Mouse (Mus musculus) brain, embryonic 14.5 days (tissue): ENCODE measurements around the gene Kif27. TPM values are rescaled to one million over a fixed set of nuclear protein-coding genes. Genes with fewer than 3 reads are reported as not detected.

Source experiments
- DNase-seq: peaks from one replicate; pipeline ENCODE4 v3.0.0-alpha.2; 2011; ENCODE audit warnings: low read depth
- CTCF ChIP-seq: fragments of 200-500 bp; IDR thresholded peaks from 2 replicates; pipeline ENCODE4 v1.5.1; 2012; ENCODE audit warnings: inconsistent platforms, mild to moderate bottlenecking, moderate library complexity, borderline replicate concordance; ENCODE audit not compliant: insufficient read depth, insufficient read length; ENCODE audit errors: extremely low read depth
- POLR2A ChIP-seq: fragments of 200-500 bp; IDR thresholded peaks from 2 replicates; pipeline ENCODE4 v1.6.1; 2012; ENCODE audit warnings: mild to moderate bottlenecking, inconsistent platforms, borderline replicate concordance; ENCODE audit not compliant: poor library complexity, insufficient read depth, insufficient read length, severe bottlenecking; ENCODE audit errors: extremely low read depth
- polyA plus RNA-seq: library from polyadenylated mRNA; depleted of rRNA; stranded (reverse); fragments of >200 nt; gene quantifications from 2 replicates; pipeline ENCODE4 v1.2.3, GENCODE M21; 2012

Gene Kif27
- polyA plus RNA-seq, 1 experiment: 2.5 TPM

DNA sequence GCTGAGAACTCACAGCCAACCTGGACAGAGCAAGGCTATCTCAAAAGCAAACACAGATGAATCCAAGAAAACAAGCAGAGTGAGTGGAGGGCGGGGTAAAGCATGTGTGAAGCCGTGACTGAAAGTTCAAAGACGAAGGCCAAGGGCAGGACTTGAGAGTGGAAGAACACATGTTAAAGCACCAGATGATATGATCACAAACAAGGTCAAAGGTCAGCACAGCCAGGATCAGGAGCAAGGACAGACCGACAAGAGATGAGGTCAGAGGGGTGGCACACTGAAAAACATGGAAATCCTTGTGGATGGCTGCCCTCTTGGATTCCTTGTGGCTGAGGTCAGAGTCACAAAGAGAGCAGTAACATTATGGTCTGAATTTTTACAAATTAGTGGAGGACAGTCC is 8.3 kb downstream of the Kif27 start:
- TF ChIP-seq POLR2A: no peak
- no peak for TF ChIP-seq CTCF
- DNase-seq: no peak

GRCm38 (mm10) chr13:58344505-58344904 is 14.4 kb downstream of the Kif27 start:
- TF ChIP-seq CTCF (no peak), POLR2A (no peak)

DNA sequence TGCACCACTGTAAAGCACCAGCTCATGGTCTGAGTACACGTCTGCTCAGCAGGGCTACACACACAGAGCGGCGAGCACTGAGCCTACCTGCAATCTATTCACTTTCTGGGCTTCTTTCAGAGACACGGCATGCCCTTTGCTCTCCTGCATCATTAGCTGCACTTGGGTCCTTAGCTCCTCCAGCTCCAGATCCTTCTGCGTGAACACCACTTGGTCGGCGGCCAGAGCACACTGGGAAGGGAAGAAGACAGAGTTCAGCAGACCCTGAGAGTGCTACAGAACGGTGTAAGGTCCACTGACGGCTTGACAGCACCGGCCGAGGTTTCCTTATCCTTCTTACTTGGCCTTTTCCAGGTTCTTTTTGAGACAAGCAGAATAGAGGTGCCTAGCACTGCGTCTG is 21.5 kb downstream of the Kif27 start:
- TF ChIP-seq CTCF: no peak
- TF ChIP-seq POLR2A: no peak

More at GRCm38 (mm10) chr13:58344505-58344904, 14.4 kb downstream of the Kif27 start:
- DNase-seq: no peak

GRCm38 (mm10) chr13:58334116-58334515 is 24.8 kb downstream of the Kif27 start:
- TF ChIP-seq POLR2A: no peak
- no peak for TF ChIP-seq CTCF
- DNase-seq: no peak

More for the DNA sequence above, 21.5 kb downstream of the Kif27 start:
- no peak for DNase-seq

DNA sequence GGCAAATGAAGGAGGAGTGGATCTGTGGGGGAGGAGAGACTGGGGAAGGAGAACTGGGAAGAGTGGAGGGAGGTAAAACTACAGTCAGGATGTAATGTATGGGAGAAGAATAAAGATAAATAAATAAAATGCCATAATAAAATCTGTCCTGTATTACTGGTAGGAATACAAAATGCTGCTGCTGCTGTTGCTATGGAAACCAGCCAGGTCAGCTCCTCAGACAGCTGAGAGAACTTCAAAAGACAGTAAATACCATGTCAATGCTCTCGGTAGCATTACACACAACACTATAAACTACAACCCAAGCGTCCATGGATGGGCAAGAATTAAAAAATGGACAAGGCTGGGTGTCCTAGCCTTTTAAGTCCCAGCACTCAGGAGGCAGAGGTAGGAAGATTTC is 41.2 kb downstream of the Kif27 start:
- DNase-seq: peak; percentile 55
- TF ChIP-seq POLR2A (no peak), CTCF (no peak)

- TF ChIP-seq CTCF (no peak), POLR2A (no peak)
- no peak for DNase-seq
Measured at GRCm38 (mm10) chr13:58314991-58315390, 43.9 kb downstream of the Kif27 start.

- no peak for DNase-seq
- TF ChIP-seq CTCF: no peak
- TF ChIP-seq POLR2A: no peak
Measured at GRCm38 (mm10) chr13:58313758-58314157, 45.2 kb downstream of the Kif27 start.

- no peak for DNase-seq
Measured at GRCm38 (mm10) chr13:58311351-58311750, 47.6 kb downstream of the Kif27 start.

DNA sequence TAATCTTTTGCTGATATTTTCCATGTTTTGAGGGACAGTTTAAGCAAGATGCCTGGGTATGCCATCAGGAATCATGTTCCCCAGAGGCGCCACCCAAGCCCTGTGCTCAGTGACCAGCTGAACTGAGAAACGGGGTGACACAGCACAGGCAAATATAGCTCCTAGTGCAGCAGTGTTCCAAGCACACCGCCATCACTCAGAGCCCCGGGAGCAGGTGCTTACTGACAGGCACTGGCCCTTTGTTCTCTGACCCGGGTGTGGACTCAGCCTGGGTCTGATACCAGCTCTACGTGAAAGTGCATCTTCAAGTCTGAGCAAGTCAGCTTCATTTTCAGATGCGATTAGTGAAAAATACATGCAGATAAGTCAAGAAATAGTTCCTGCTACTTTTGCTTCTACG is 49.4 kb downstream of the Kif27 start:
- TF ChIP-seq CTCF (no peak), POLR2A (no peak)
- no peak for DNase-seq

More at GRCm38 (mm10) chr13:58311351-58311750, 47.6 kb downstream of the Kif27 start:
- peak; percentile 29; the same call in 1 of the 2 replicates for TF ChIP-seq CTCF
- no peak for TF ChIP-seq POLR2A

DNA sequence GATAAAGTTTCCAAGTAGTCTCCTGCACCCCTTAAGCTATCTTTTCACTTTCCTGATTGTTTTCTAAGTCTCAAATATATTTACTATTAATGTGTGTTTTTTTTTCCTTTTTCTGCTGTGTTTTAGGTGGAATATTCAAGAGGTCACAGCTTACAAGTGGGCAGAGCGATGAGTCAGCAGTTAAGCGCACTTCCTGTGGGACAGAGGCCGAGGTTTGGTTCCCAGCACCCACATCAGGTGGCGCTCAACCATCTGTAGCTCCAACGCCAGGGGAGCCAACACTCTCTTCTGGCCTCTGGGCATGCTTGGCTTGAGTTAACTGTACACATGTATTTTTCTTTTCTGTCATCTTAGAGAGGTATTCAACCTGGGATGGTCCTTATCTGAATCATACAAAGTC is 51.5 kb downstream of the Kif27 start:
- no peak for DNase-seq
- TF ChIP-seq CTCF (no peak), POLR2A (no peak)

DNA sequence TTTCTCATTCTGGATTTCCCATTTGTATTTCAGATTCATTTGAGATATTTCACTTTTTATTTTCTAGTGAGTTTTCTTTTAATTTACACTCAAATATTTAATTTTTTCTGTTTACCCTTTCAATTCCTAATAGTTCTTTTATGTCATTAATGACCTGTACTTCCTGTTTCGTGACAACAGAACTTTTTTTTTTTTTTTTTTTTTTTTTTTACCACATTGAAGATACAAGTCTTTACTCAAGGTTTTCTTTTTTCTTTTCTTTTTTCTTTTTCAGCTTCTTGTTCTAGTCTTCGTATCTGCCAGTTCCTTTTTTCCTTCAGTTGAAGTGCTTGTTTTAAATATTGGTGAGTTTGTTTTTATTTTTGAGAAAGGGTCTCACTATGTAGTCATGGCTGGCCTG is 53.7 kb downstream of the Kif27 start:
- DNase-seq: no peak
- TF ChIP-seq POLR2A (no peak), CTCF (no peak)

- DNase-seq: no peak
- no peak for TF ChIP-seq POLR2A
- no peak for TF ChIP-seq CTCF
Measured at GRCm38 (mm10) chr13:58302421-58303145, 56.3 kb downstream of the Kif27 start.

GRCm38 (mm10) chr13:58301961-58302360 is 57.0 kb downstream of the Kif27 start:
- DNase-seq: no peak
- TF ChIP-seq CTCF: no peak

DNA sequence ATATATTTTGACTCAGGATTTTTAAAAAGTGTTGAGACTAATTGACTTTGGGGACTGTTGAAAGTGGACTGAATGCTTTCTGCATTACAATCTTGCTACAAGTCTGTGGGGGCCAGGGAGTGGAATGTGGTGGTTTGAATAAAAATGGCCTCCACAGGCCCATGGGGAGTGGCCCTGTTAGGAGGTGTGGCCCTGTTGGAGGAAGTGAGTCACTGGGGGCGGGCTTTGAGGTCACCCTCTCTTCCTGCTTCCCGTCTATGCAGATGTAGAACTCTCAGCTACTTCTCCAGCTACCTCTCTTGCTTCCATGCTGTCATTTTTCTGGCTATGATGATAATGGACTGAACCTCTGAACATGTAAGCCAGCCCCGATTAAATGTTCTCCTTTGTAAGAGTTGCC is 60.2 kb downstream of the Kif27 start:
- no peak for DNase-seq
- TF ChIP-seq CTCF (no peak), POLR2A (no peak)
